In the genomic region with DNA sequence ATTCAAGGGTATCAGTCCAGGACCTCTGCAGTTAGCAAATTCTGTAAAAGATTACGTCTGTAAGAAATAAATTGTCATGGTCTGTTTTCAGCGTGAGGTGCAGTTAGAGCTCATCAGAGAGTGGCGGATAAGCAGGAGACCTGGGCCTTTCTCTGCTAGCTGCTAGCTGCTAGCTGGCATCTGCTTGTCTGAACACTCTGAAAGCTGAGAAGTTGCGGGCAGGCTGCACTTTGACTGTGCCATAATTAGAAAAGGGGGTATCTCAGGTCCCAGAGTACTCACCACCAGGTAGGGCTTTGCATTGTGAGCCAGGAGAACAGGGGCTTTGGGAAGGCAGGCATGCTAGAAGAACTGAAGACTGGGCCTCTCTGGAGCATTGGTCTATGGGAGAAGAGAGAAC, we compare ENCODE assay signal across 15 mouse cellular contexts. TPM values are rescaled to one million over a fixed set of nuclear protein-coding genes. Genes with fewer than 3 reads are reported as not detected.
A peak's percentile ranks its signal among the peaks of the same experiment; 100 is the strongest.
DNase-seq lines count a peak whose midpoint lies in the region; ATAC-seq and TF ChIP-seq lines count a peak whose summit lies in the region.
"Had no signal": no experiment of that assay in that cellular context is flagged by ENCODE, and none has a peak within 500 bp of the region (broad histone marks: within the 10 kb centered on the region; RNA-seq: fewer than 3 reads in every experiment).

No protein-coding gene starts in this region.

- no peak for ATAC-seq in embryonic facial prominence, embryonic 15.5 days (ENCODE audit: insufficient number of reproducible peaks, low FRiP score, low TSS enrichment, low read depth)
- ATAC-seq in heart, embryonic 15.5 days (replicated peaks; ENCODE audit: insufficient number of reproducible peaks, insufficient read depth, low FRiP score, low read depth) = no peak
- ATAC-seq: forebrain, embryonic 13.5 days had no signal

- no peak overlapping the region for H3K27ac ChIP-seq in embryonic facial prominence, embryonic 15.5 days (replicated peaks)
- H3K27ac ChIP-seq in embryonic facial prominence, embryonic 10.5 days (replicated peaks) = no peak overlapping the region
- H3K27ac ChIP-seq in liver, adult 2 months (replicated peaks; ENCODE audit: insufficient read depth, low read depth, low read length) = peak overlapping the region; percentile 8
- peak overlapping the region; percentile 99 for H3K27ac ChIP-seq in heart, embryonic 15.5 days
- H3K27ac ChIP-seq: forebrain, embryonic 13.5 days; left cerebral cortex, adult 2 months; stomach, embryonic 15.5 days had no signal

- H3K4me1 ChIP-seq in embryonic facial prominence, embryonic 15.5 days = peaks cover 16% of the 10 kb centered on the region
- H3K4me1 ChIP-seq in embryonic facial prominence, embryonic 10.5 days = peaks cover 27% of the 10 kb centered on the region
- H3K4me1 ChIP-seq in liver, adult 2 months (ENCODE audit: control insufficient read depth, insufficient read depth, low read length) = peaks cover 23% of the 10 kb centered on the region
- peaks cover 32% of the 10 kb centered on the region for H3K4me1 ChIP-seq in heart, embryonic 15.5 days (replicated peaks)

- TF ChIP-seq CTCF in liver, adult 2 months (IDR thresholded peaks at IDR 0.05; ENCODE audit: low read depth, low read length) = no peak

- no peak for DNase-seq in embryonic facial prominence, embryonic 10.5 days (ENCODE audit: low spot score)
- no peak for DNase-seq in liver, adult 2 months (ENCODE audit: extremely low read depth, low read depth, low spot score)
- DNase-seq in liver = no peak
- no peak for DNase-seq in left cerebral cortex, postnatal 14 days (ENCODE audit: low spot score in 2 of 2)
- no peak for DNase-seq in cerebellum, postnatal 4 days (ENCODE audit: low spot score in 2 of 2)
- DNase-seq: adrenal gland, adult 8-10 months; kidney, postnatal 36 days; lung, adult 2 months; thymus, postnatal 36 days had no signal

- no peak overlapping the region for H3ac ChIP-seq in myocyte (ENCODE audit: control insufficient read depth, insufficient read length)

- no peak overlapping the region for H3K4me3 ChIP-seq in embryonic facial prominence, embryonic 15.5 days (replicated peaks)
- no peak overlapping the region for H3K4me3 ChIP-seq in embryonic facial prominence, embryonic 10.5 days
- no peak overlapping the region; the same call in 1 of the 2 replicates for H3K4me3 ChIP-seq in liver, adult 2 months (ENCODE audit: insufficient read depth, low read depth, low read length)
- peak overlapping the region; percentile 72 for H3K4me3 ChIP-seq in heart, embryonic 15.5 days
- peak overlapping the region; percentile 67 for H3K4me3 ChIP-seq in myocyte
- H3K4me3 ChIP-seq: forebrain, embryonic 13.5 days; left cerebral cortex, adult 2 months; stomach, embryonic 15.5 days had no signal

- no peak overlapping the region for H3K4me2 ChIP-seq in embryonic facial prominence, embryonic 15.5 days (replicated peaks)
- peak overlapping the region; percentile 82 for H3K4me2 ChIP-seq in heart, embryonic 15.5 days
- peak overlapping the region; percentile 86 for H3K4me2 ChIP-seq in myocyte (ENCODE audit: low read depth)
- H3K4me2 ChIP-seq: forebrain, embryonic 13.5 days had no signal

- no peaks in the 10 kb centered on the region for H3K9me3 ChIP-seq in embryonic facial prominence, embryonic 15.5 days (replicated peaks)
- no peaks in the 10 kb centered on the region for H3K9me3 ChIP-seq in embryonic facial prominence, embryonic 10.5 days
- H3K9me3 ChIP-seq in heart, embryonic 15.5 days (replicated peaks) = no peaks in the 10 kb centered on the region
- H3K9me3 ChIP-seq: forebrain, embryonic 13.5 days; stomach, embryonic 15.5 days had no signal

- H3K27me3 ChIP-seq in embryonic facial prominence, embryonic 15.5 days = no peaks in the 10 kb centered on the region
- H3K27me3 ChIP-seq in embryonic facial prominence, embryonic 10.5 days (replicated peaks; ENCODE audit: low read depth, poor library complexity, severe bottlenecking) = 0 out of 2 replicates have a peak, but pooled peaks cover 4% of the 10 kb centered on the region
- H3K27me3 ChIP-seq in liver, adult 2 months (ENCODE audit: control insufficient read depth, insufficient read depth, low read length) = no peaks in the 10 kb centered on the region
- no peaks in the 10 kb centered on the region for H3K27me3 ChIP-seq in heart, embryonic 15.5 days
- no peaks in the 10 kb centered on the region for H3K27me3 ChIP-seq in myocyte (ENCODE audit: control insufficient read depth, insufficient read depth, insufficient read length)
- H3K27me3 ChIP-seq: forebrain, embryonic 13.5 days; stomach, embryonic 15.5 days had no signal

- H3K36me3 ChIP-seq in embryonic facial prominence, embryonic 15.5 days = no peaks in the 10 kb centered on the region
- 0 out of 2 replicates have a peak, but pooled peaks cover 4% of the 10 kb centered on the region for H3K36me3 ChIP-seq in embryonic facial prominence, embryonic 10.5 days (replicated peaks)
- H3K36me3 ChIP-seq in liver, adult 2 months (ENCODE audit: control insufficient read depth, insufficient read depth, low read length) = peaks cover 2% of the 10 kb centered on the region; the same call in 1 of the 2 replicates
- peaks cover 4% of the 10 kb centered on the region; the same call in 1 of the 2 replicates for H3K36me3 ChIP-seq in heart, embryonic 15.5 days
- H3K36me3 ChIP-seq in myocyte (ENCODE audit: control insufficient read depth, insufficient read depth) = no peaks in the 10 kb centered on the region

- H3K79me2 ChIP-seq in liver, adult 2 months (ENCODE audit: control insufficient read depth, insufficient read depth, low read length) = peaks cover 32% of the 10 kb centered on the region; the same call in 1 of the 2 replicates
- peaks cover 22% of the 10 kb centered on the region for H3K79me2 ChIP-seq in myocyte (ENCODE audit: control insufficient read depth, insufficient read depth)

- 77% methylated on average over 4 of the region's 4 CpGs for WGBS in embryonic facial prominence, embryonic 15.5 days
- 80% methylated on average over 4 of the region's 4 CpGs for WGBS in embryonic facial prominence, embryonic 10.5 days
- 48% methylated on average over 4 of the region's 4 CpGs for WGBS in liver, adult 2 months
- WGBS in heart, embryonic 15.5 days = 51% methylated on average over 4 of the region's 4 CpGs

- no peak for TF ChIP-seq POLR2A in liver, adult 2 months (IDR thresholded peaks at IDR 0.05; ENCODE audit: extremely low read depth, insufficient read depth, low read length)
- TF ChIP-seq POLR2A in myocyte (IDR thresholded peaks at IDR 0.05; ENCODE audit: insufficient read length, low read depth) = no peak

- intact Hi-C loops in left cerebral cortex, postnatal 14 days (cut with DNase I) = no loop called here

- 0 out of 2 replicates have a peak overlapping the region, but pooled peaks have one; percentile 6 for H3K9ac ChIP-seq in embryonic facial prominence, embryonic 15.5 days
- H3K9ac ChIP-seq in liver, adult 2 months (ENCODE audit: low read depth, low read length) = peak overlapping the region; percentile 0; the same call in 1 of the 2 replicates
- H3K9ac ChIP-seq in heart, embryonic 15.5 days = peak overlapping the region; percentile 90
- H3K9ac ChIP-seq: forebrain, embryonic 13.5 days; stomach, embryonic 15.5 days had no signal

TF ChIP-seq in myocyte, 11 proteins besides CTCF, POLR2A, EP300 and RAD21:
- TF ChIP-seq TCF12 (IDR thresholded peaks at IDR 0.05; ENCODE audit: insufficient read depth, poor library complexity, severe bottlenecking) (no peak), MYOD1 (IDR thresholded peaks at IDR 0.05; ENCODE audit: control insufficient read depth in 1 of 3, insufficient read length in 2 of 3, low read depth in 2 of 3) (no peak), POLR2AphosphoS2 (IDR thresholded peaks at IDR 0.05; ENCODE audit: insufficient read length, low read depth) (no peak), E2F4 (IDR thresholded peaks at IDR 0.05; ENCODE audit: insufficient read depth) (no peak), MYOG (IDR thresholded peaks at IDR 0.05; ENCODE audit: control insufficient read depth in 1 of 3, insufficient read depth in 1 of 3, insufficient read length in 2 of 3, low read depth in 2 of 3) (no peak), REST (IDR thresholded peaks at IDR 0.05; ENCODE audit: insufficient read depth, insufficient read length) (no peak), CEBPB (IDR thresholded peaks at IDR 0.05; ENCODE audit: insufficient read depth, poor library complexity, severe bottlenecking) (no peak), USF1 (IDR thresholded peaks at IDR 0.05; ENCODE audit: low read depth) (no peak), TCF3 (IDR thresholded peaks at IDR 0.05; ENCODE audit: insufficient read length, low read depth) (no peak), SRF (IDR thresholded peaks at IDR 0.05; ENCODE audit: control insufficient read depth, insufficient read length, low read depth) (no peak), MAX (IDR thresholded peaks at IDR 0.05; ENCODE audit: low read depth) (no peak)

RNA-seq across cellular contexts. Expression of gene Itgb3bp, which starts 2.2 kb away (rescaled TPM):
- 28.5 and 29.3 TPM in 2 replicates for polyA plus RNA-seq in embryonic facial prominence, embryonic 15.5 days (2015; fragmentation: Nextera tagmentation; extraction: Ambion mirVana)
- polyA plus RNA-seq in embryonic facial prominence, embryonic 10.5 days (2016; fragmentation: Nextera tagmentation; extraction: Ambion mirVana) = 52.7 and 55.7 TPM in 2 replicates
- total RNA-seq in liver, adult 2 months (2014; rRNA removed) = 1.4 and 2.6 TPM in 2 replicates
- 0.19 and 0.26 TPM in 2 replicates for polyA plus RNA-seq in liver, adult 2 months (2012; rRNA removed)
- 26.9 and 39.2 TPM in 2 replicates for polyA plus RNA-seq in heart, embryonic 15.5 days (2015; fragmentation: Nextera tagmentation; extraction: Ambion mirVana)
- 3.8 TPM for polyA plus RNA-seq in myocyte (2012; fragmentation: generic; extraction: Trizol)
- 1 to 10 TPM; 2.5 to 4.0 TPM for total RNA-seq in left cerebral cortex, postnatal 14 days (2021)

RNA-seq across cellular contexts. Expression of gene Pgm1, which starts 2.6 kb away (rescaled TPM):
- 45.4 and 49.7 TPM in 2 replicates for polyA plus RNA-seq in embryonic facial prominence, embryonic 15.5 days (2015; fragmentation: Nextera tagmentation; extraction: Ambion mirVana)
- polyA plus RNA-seq in embryonic facial prominence, embryonic 10.5 days (2016; fragmentation: Nextera tagmentation; extraction: Ambion mirVana) = 62.9 and 77.5 TPM in 2 replicates
- total RNA-seq in liver, adult 2 months (2014; rRNA removed) = 219 and 229 TPM in 2 replicates
- polyA plus RNA-seq in liver, adult 2 months (2012; rRNA removed) = 158 and 175 TPM in 2 replicates
- 231 and 240 TPM in 2 replicates for polyA plus RNA-seq in heart, embryonic 15.5 days (2015; fragmentation: Nextera tagmentation; extraction: Ambion mirVana)
- 95.6 TPM for polyA plus RNA-seq in myocyte (2012; fragmentation: generic; extraction: Trizol)
- 10 to 100 TPM; 40.5 to 44.9 TPM for total RNA-seq in left cerebral cortex, postnatal 14 days (2021)

Comparison
In these comparisons a context has a peak if more than half of its experiments do, and no peak if none do; other contexts are left out.
1. H3K27ac ChIP-seq: peak in liver, adult 2 months (single experiment) and heart, embryonic 15.5 days (single experiment); none in embryonic facial prominence, embryonic 15.5 days (single experiment) and embryonic facial prominence, embryonic 10.5 days (single experiment).
2. H3K4me3 ChIP-seq: peak in heart, embryonic 15.5 days (single experiment) and myocyte (single experiment); none in embryonic facial prominence, embryonic 15.5 days (single experiment), embryonic facial prominence, embryonic 10.5 days (single experiment) and liver, adult 2 months (single experiment).
3. H3K9ac ChIP-seq: peak in every context shown above with its lines; median percentile 90 in heart, embryonic 15.5 days; 6 in embryonic facial prominence, embryonic 15.5 days; 0 in liver, adult 2 months.